Mouse (Mus musculus): ENCODE results near the gene Spint2. TPM values are rescaled to one million over a fixed set of nuclear protein-coding genes. Genes with fewer than 3 reads are reported as not detected.

Spint2 gene
- total RNA-seq, 1 experiment from 2014 or later: 37.8 TPM

DNA sequence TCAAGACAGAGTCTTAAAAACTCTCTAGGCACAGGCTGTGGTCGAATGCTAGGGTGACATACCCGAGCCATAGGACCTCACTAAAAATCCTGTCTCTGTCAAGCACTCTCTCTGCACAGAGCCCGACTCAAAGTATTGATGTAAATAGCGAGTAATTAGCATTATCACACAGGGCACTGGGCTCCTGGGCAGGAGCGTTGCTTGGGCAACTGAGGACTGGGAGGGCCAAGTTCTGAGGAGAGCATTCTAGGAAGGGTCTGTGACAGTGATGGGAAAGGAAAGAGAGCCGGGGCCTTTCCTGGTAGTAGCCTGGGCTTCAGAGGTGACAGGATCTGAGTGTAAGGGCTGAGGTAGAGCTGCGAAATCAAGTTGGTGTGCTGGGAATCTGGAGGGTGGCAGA lies 24.4 kb upstream of the Spint2 start:
- no peak for ATAC-seq (replicated peaks in 1 of 2; ENCODE audit: insufficient read depth in 1 of 2, low FRiP score in 2 of 2, low TSS enrichment in 1 of 2, low read depth in 1 of 2, poor library complexity in 2 of 2, severe bottlenecking in 2 of 2)

DNA sequence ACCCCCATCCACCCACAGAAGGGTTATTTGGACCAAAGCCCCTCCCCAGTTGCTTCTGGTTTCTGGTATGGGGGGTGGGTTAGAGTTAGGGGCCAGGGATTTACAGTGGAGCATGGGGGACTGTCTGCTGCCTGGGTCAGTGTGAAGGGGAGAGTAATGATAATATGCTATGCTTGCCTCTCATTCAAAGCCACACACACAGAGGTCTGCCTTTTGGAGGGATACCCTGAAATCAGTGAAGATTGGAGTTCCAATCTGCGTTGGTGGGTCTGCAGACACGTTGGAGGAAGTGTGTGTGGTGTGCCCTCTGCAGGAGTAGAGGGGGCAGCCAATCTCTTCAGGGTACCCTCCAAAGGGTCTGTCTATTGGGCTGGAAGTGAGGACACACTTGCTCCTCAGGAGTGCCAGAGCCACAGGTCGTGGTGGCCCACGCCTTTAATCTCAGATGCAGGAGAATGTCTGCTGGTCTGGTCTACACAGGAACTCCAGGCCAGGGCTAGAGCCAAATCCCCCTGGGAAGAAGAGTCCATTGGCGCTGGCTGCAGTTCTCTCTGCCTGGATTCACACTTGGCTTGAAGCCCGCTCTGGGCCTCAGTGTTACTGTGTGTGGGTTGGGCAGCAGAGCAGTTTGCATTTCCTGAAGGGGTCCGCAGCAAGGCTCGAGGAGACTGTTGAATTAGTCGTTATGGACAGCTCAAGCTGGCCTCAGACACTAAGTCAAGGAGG lies 23.7 kb upstream of the Spint2 start:
- no peak for ATAC-seq (replicated peaks in 1 of 2; ENCODE audit: insufficient read depth in 1 of 2, low FRiP score in 2 of 2, low TSS enrichment in 1 of 2, low read depth in 1 of 2, poor library complexity in 2 of 2, severe bottlenecking in 2 of 2)

DNA sequence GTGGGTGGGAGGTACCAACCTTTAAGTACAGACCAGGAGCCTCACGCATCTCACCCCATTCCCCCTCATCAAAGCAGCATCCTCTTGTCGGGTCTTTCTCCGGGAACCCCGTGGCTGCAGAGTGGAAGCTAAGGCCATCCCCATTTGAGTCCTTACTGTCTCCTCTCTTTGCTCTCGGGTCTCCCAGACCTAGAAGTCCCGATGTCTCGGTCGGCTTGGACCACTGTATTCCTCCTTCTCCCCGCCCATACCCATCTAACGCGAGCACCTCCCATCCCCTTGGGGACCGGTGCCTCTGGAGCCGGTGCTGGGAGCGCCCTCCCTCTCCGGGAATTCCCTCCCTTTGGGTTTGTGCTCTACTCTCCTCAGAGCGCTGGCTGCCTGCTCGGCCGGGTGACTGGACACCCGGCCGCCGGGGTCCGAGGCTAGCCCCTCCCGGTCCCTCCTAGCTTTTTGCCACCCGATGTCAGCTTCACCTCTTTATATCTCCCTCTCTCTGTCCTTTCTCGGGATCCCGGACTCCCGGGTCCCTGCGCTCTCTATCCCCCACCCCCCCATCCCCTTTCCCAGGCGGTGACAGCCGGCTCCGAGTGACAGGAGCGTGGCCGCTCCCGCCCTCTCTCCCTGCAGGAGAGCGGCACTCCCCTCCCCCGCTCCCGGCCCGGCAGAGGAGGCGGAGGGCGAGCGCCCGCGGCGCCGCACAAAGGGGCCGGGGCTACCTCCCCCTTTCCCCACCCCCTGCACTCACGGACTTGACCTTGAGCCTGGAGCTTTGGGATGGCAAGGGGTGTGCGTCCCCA lies 23.0 kb upstream of the Spint2 start:
- no peak for ATAC-seq (replicated peaks in 1 of 2; ENCODE audit: insufficient read depth in 1 of 2, low FRiP score in 2 of 2, low TSS enrichment in 1 of 2, low read depth in 1 of 2, poor library complexity in 2 of 2, severe bottlenecking in 2 of 2)

DNA sequence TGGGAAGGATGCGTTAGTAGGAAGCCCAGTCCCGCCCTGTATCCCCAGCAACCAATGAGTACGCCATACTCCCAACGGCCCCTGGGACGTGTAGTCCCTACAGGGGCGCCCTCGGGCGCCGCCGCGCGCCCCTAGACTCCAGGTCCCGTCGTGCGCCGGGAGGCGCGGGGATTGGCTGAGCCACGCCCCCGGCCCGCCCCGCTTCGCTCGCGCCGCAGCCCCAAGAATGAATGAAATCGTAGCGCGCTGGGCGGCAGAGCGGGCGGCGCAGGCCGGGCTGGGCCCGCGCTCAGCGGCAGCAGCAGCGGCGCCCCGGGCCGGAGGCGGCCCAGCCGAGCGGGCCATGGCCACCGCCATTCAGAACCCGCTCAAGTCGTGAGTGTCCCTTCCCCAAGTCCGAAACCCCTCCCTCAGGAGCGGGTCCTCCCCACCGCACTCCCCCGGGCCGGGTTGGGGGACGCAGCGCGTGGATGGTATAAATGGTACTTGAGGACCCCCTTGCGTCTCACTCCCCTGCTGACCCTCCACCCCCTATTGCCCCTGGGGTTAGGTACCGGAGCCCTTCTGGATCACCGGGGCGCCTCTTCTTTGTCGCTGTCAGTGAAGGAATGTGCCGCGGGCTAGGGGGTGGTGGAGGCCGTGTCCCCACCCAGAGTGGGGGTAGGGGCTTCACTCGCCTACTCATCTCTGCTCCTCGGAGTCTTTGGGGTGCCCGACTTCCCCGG lies 22.2 kb upstream of the Spint2 start, which contains the start of gene Dpf1:
Dpf1 (plus strand) TSS at position 214 of the 725 bp plus-strand sequence.
- peak; percentile 39 to 54 for ATAC-seq (replicated peaks in 1 of 2; ENCODE audit: insufficient read depth in 1 of 2, low FRiP score in 2 of 2, low TSS enrichment in 1 of 2, low read depth in 1 of 2, poor library complexity in 2 of 2, severe bottlenecking in 2 of 2)

DNA sequence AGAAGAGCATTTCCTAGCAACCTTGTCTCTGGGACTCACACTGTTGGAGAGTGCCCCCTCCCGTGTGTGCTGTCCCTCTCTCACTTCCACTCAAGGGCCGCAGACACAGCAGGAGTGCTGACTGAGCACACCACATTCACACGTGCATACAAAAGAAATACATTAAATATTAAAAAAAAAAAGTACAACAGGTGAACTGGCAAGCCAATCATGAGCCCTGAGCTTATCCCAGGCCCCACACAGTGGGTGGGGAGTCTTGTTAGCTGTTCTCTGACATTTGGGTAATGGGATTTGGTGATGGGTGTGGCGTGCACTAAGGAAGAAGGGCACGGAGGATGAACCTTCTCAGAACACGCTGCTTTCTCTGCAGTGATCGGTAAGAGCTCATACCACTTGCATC lies 20.9 kb upstream of the Spint2 start:
- ATAC-seq (replicated peaks in 1 of 2; ENCODE audit: insufficient read depth in 1 of 2, low FRiP score in 2 of 2, low TSS enrichment in 1 of 2, low read depth in 1 of 2, poor library complexity in 2 of 2, severe bottlenecking in 2 of 2): no peak

DNA sequence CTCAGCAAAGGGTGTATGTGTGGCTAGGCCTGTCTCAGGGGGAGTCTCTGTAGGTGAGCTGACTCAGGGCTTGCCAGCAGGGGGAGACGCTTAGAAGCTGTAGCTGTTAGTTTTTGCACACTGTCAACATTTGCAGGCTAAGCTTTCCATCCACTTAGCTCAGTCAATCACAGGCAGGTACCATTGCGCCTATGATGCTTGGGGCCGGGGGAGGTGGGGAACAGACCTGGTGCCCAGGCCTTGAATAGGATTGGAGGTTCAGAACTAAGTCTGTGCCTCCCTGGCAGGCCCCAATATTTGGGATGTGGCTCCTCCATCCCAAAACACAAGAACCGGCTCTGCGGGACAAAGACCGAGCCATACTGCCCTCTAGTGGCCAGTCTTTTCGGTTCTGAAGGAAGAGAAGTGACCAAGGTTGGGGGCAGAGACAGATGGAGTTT lies 19.4 kb upstream of the Spint2 start:
- peak; percentile 26 to 40; a peak in 3 of 4 replicates for ATAC-seq (replicated peaks in 1 of 2; ENCODE audit: insufficient read depth in 1 of 2, low FRiP score in 2 of 2, low TSS enrichment in 1 of 2, low read depth in 1 of 2, poor library complexity in 2 of 2, severe bottlenecking in 2 of 2)

DNA sequence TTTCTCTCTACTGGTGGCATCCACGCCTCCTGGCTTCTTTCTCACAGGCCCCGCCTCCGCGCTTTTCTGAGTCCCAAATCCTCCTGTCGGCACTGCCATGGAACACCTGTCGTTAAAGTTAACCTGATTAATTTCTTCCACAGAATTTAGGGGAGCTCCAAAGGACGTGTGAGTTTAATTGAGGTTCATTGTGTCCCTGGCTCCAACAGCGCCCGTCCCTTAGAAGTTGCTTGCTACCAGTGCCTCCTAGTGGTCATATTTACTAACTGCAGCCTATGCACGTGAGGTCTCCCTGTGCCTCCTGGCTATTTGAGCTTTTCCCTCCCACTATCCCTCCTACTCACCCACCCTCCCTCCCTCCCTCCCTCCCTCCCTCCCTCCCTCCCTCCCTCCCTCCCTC lies 15.3 kb upstream of the Spint2 start:
- peak; percentile 68 to 72; a peak in 3 of 4 replicates for ATAC-seq (replicated peaks in 1 of 2; ENCODE audit: insufficient read depth in 1 of 2, low FRiP score in 2 of 2, low TSS enrichment in 1 of 2, low read depth in 1 of 2, poor library complexity in 2 of 2, severe bottlenecking in 2 of 2)

DNA sequence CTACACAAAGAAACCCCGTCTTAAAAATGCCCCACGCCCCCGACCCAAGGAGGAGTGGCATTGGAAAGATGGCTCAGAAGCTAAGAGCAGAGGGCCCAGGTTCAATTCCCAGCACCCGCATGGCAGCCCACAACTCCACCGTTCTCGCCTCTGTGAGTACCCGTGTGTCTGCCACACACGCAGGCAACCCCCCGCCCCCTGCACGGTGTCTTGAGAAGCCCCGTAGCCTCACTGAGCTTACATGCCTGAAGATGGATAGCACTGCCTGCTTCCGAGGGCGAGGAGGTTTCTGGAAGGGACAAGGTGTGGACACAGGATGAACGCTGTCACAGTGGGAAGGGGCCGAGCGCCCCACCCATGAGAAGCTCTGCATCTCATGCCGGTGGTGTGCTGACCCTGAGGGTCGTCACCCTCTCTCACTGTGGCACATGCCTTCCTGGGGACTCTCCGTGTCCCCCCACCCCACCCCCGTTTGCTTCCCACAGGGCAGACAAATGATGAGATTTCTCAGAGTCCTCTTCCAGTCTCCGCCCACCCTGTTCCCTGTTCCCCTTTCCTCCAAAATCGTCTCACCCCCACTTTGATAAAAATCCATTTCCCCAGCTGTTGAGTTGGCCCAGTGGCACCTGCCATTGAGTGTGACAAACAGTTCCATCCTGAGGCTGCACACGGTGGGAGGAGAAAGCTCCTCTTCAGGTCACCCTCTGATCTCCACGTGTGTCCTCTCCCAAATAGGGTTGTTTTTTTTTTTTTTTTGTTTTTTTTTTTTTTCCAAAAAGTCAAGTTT lies 14.3 kb upstream of the Spint2 start:
- ATAC-seq (replicated peaks in 1 of 2; ENCODE audit: insufficient read depth in 1 of 2, low FRiP score in 2 of 2, low TSS enrichment in 1 of 2, low read depth in 1 of 2, poor library complexity in 2 of 2, severe bottlenecking in 2 of 2): no peak

DNA sequence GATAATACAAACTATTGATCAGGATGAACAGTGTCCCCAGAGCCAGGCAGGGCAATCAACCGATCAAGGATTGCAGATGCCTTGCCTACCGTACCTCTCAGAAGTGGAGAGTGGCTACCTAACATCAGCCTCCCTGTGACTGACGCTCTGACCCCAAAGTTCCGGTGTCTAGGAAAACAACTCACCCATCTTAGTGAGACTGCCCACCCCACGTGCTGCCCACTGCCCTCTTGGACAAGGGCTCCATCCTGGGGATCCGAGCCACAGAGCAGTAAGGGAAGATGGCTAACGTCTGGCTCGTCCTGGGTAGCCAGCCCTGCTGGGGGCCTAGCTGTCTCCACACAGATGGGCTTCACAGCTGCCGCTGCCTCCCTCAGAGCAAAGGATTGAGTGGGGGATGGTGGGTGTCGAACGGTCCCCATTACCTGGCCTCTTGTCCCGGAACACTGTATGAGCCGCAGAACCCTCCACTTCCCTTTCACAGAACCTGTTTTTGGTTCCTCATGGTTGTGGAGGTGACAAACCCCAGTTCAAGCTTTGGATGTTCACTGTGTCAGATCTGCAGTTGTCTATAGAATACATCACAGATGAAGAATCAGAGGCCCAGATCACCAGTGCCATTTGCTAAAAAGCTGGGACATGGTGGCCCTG lies 12.5 kb upstream of the Spint2 start:
- ATAC-seq (replicated peaks in 1 of 2; ENCODE audit: insufficient read depth in 1 of 2, low FRiP score in 2 of 2, low TSS enrichment in 1 of 2, low read depth in 1 of 2, poor library complexity in 2 of 2, severe bottlenecking in 2 of 2): peak; percentile 23 to 31; a peak in 2 of 4 replicates

DNA sequence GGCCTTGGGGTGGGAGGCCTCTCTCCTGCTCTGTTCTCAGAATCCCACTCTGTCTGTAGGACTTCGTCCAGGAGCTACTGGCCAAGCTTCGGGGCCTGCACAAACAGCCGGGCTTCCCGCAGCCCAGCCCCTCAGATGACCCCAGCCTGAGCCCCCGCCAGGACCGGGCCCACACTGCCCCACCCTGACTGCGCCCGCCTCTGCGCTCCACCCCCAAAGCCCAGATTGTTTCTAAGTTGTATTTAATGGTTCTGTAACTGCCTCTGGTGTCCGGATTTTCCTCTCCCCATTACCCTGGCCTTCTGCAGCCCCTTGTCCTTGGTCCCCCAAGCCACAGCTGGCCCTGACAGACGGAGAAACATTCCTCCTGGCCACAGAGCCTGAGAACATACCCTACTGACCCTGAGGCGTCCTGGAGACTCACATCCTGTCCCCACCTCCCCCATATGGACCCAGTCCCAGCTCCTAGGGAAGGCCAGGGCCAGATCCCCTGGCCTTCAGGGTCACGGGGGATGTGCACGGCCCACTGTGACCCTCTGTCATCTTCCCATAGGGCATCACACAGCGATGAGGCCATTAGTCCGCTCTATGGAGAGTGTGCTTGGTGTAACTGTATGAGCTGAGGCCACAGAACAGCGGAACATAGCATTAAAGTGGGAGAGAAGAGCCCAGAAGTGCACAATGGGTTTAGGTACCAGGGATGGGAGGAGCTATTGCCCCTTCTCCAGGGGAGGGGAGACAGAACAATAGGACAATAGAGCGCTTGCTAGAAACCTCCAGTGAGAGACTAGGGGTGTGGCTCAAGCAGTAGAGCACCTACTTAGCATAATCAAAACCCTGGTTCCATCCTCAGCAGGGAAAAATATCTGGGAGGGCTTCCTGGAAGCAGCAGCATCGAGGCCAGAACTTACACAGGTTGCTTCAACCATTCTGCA lies 11.7 kb upstream of the Spint2 start:
- no peak for ATAC-seq (replicated peaks in 1 of 2; ENCODE audit: insufficient read depth in 1 of 2, low FRiP score in 2 of 2, low TSS enrichment in 1 of 2, low read depth in 1 of 2, poor library complexity in 2 of 2, severe bottlenecking in 2 of 2)

DNA sequence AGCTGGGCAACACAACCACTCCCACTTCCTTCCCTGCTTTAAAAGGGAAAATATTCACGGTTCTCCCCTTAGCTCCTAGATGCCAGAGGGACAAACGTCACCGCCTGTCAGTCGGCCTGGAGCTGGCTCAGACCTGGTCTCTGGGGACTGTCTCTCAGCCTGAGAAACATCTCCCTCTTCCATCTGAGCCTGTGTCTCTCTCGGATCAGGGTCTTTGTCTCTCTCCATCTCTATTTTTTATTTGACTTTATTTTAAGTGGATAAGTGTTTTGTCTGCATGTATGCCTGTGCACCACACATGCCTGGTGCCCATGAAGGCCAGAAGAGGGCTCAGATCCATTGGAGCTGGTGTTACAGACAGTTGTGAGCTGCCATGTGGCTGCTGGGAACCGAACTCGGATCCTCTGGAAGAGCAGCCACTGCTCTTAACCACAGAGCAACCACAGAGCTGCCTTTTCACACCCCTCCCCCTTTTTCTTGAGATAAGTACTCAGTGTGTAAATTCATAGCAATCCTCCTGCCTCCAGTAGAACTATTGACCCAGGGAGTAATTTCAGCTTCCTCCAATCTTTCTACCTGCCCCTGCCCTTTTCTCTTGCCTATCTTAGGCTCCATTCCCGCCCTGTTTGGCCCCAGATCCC lies 10.9 kb upstream of the Spint2 start:
- no peak for ATAC-seq (replicated peaks in 1 of 2; ENCODE audit: insufficient read depth in 1 of 2, low FRiP score in 2 of 2, low TSS enrichment in 1 of 2, low read depth in 1 of 2, poor library complexity in 2 of 2, severe bottlenecking in 2 of 2)

DNA sequence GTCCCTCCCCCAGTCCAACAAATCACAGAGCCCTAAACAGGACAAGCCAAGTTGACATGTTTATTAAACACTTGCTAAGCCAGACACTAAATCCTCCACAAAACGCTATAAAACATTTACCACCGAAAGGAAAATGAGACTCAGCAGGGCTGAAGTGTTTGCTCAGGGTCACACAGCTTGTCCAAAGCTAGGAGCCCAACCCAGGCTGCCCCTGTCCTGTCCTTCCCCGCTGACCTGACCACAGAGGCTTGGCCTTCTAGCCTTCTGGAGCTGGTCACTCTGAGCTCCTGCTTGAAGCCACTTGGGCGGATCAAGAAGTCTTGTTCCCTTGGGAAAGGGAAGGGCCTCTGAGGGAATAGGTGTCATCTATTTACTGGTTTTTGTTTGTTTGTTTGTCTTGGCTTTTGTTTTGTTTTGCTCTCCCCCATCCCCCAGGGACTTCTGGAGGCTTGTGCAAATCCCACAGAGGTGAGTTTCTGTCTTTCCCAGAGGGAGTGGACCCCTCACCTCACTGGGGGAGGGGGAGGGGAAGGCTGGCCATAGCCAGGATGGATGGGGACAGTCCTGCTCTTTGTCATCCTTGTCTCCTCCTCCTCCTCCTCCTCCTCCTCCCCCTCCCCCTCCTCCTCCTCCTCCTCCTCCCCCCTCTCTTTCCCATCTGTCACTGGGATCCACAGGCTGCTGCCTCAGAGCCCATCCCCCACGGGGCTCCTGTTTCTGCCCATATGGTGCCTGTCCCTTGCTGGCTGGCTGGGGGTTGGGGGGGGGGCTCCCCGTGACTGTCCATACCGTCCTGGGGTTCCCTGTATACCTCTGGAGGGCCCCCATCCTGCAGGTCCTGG lies 10.1 kb upstream of the Spint2 start:
- ATAC-seq (replicated peaks in 1 of 2; ENCODE audit: insufficient read depth in 1 of 2, low FRiP score in 2 of 2, low TSS enrichment in 1 of 2, low read depth in 1 of 2, poor library complexity in 2 of 2, severe bottlenecking in 2 of 2): no peak

DNA sequence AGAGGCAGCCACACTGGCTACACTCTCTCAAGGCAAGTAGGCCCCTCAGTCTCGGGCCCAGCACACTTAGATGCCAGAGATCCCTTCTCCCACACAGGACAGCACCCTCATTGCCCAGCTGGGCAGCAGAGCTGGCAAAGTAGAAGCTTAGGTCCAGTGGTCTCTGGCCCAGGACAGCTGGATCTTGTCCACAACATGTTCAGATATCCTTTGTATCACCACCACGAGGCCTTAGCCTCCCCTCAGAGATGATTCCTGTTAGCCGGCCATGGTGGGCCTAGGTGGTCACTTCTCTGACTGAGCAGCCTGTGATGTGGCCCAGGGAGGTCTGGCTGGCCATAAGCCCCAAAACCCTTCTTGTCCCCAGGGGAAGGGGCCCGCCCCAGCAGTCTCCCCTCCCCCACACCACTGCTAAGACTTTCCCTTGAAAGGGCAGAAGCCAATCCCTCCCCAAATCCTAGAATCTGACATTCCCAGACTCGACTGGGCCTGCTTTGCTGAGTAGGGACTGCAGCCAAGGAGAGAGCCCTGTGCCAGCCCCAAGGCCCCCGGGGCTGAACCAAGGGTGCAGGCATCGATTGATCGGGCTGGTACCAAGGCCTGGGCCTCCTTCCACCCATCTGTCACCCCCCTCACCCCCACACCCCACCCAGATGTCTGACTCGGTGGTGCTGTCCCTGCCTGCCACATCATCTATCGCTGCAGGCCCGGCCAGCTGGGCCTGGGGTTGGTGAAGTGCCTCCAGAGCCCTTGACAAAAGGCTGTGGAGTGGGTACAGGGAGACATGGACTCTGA lies 9.2 kb upstream of the Spint2 start:
- no peak for ATAC-seq (replicated peaks in 1 of 2; ENCODE audit: insufficient read depth in 1 of 2, low FRiP score in 2 of 2, low TSS enrichment in 1 of 2, low read depth in 1 of 2, poor library complexity in 2 of 2, severe bottlenecking in 2 of 2)

DNA sequence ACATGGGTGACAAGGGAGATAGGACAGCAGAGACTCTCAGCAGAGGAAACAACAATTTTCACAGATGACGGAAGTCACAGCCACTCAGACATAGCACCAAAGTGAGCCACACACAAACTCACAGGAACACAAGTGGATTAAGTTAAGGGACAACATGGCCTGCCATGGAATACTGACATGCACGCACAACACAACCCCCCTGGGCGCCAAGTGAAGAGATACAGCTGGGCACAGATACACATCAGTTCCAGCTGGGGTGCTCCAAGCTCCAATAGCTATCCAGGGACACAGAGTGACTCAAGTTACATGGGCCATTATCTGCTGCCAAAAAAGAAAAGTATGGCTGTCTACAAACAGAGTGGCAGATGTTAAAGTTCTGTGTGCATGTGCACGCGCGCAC lies 8.1 kb upstream of the Spint2 start:
- ATAC-seq (replicated peaks in 1 of 2; ENCODE audit: insufficient read depth in 1 of 2, low FRiP score in 2 of 2, low TSS enrichment in 1 of 2, low read depth in 1 of 2, poor library complexity in 2 of 2, severe bottlenecking in 2 of 2): no peak

All from hematopoietic stem cell, adult 5-6 weeks (primary cell).